Mouse (Mus musculus): ENCODE results near the gene Vwa7.
"Not testable (repeated sequence)": the region's sequence is repeated elsewhere in the genome, so short reads cannot be mapped to it uniquely, and the experiment has no call there.

The Vwa7 gene

DNA sequence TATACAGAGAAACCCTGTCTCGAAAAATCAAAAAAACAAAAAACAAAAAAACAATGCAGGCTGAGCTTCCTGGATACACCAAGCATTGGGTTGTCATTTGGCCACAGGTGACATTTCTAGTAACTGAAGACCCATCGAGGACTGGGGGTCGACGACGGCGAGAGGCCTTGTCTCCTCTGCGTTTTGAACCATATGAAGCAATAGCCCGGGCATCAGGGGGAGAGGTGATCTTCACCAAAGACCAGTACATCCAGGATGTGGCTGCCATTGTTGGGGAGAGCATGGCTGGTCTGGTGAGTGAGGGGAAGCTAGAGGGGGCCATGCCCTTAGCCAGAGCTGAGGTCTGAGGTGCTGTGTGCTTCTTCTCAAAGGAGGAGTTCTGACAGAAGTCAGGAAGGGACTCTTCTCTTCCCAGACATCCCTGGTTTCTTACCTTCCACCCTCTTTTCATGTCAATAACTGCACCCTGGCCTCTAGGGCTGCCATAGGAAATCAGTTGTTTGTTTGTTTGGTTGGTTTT lies 6.2 kb downstream of the Vwa7 start:
- no peak for DNase-seq

DNA sequence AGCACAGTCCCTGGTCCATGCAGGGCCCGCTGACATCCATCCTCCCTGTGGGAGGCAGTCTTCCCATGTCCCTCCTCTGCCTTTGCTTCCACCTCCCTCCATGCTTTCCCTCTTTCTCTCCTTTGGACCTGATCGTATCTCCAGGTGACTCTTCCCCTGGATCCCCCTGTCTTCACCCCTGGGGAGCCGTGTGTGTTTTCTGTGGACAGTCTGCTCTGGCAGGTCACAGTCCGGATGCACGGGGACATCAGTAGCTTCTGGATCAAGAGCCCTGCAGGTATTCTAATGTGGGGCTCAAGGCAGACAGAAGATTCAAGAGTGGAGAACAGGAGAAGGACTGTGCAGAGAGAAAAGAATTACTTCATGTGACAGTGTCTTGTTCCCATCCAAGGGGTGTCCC lies 6.8 kb downstream of the Vwa7 start:
- DNase-seq = no peak

- DNase-seq = no peak
Measured at GRCm38 (mm10) chr17:35023756-35024155, 7.4 kb downstream of the Vwa7 start.

DNA sequence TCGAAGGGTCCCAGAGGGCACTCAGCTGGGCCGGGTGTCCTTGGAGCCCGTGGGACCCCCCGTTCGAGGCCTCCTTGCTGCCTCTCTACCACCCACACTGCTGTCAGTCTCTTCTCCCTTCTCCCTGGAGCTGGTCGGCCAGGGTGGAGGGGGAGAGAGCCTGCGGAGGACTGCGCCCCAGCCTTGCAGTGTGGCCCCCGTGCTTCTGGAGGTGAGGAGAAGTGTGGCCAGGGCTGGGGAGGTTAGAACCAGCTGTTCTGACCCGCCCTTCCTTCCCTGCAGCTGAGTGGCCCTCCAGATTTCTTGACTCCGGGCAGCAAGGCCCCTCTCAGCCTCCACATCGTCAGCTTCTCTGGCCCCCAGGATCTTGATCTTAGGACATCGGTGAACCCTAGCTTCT lies 7.9 kb downstream of the Vwa7 start:
- DNase-seq = no peak

- no peak for DNase-seq
Measured at GRCm38 (mm10) chr17:35024691-35025488, 8.5 kb downstream of the Vwa7 start.

GRCm38 (mm10) chr17:35026206-35026605 lies 9.8 kb downstream of the Vwa7 start:
- DNase-seq = no peak

- peak; percentile 59 for DNase-seq
Measured at GRCm38 (mm10) chr17:35027277-35028068, 11.1 kb downstream of the Vwa7 start, which contains the start of gene Sapcd1. Gene Sapcd1, minus strand, starts transcription at chr17:35028016.

- DNase-seq = no peak
Measured at GRCm38 (mm10) chr17:35028315-35028714, 11.9 kb downstream of the Vwa7 start.

DNA sequence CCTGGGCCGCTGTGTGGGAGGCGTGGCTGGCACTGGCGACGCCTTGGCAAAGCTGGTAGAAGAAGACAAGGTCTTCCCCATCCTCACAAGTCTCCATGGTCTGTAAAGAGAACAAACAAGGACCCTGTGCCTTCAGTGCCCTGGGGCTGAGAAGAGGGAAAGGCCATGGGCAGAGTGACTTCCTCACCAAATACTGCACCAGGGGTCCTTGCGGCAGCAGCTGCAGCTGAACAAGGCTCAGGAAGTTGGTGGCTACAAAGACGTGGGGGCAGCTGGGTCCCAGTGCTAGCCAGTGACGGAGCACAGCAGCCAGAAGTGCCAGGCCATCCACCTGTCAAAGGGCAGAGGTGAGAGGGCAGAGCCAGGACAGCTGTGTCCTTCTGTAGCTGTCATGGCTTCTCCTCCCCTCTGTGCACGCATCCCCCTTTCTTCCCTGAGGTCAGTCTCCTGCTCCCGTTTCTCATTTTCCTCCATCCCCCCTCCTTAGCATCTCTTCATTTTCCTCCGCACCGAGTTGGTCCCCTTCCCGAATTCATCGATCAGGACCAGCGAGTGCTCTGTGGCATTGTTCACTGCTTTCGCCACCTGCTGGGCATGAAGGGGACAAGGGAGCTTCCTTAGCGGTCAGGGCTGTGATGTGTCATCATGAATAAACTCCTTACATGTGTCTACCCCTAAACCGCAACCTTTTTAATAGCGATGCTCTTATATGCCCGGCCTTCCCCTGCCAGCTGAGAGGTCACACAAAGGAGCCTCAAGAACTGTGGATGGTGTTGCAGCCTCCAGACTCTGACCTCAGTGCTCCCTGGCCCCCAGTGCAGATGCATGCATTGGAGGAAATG lies 13.5 kb downstream of the Vwa7 start:
- peak; percentile 61 for DNase-seq

DNA sequence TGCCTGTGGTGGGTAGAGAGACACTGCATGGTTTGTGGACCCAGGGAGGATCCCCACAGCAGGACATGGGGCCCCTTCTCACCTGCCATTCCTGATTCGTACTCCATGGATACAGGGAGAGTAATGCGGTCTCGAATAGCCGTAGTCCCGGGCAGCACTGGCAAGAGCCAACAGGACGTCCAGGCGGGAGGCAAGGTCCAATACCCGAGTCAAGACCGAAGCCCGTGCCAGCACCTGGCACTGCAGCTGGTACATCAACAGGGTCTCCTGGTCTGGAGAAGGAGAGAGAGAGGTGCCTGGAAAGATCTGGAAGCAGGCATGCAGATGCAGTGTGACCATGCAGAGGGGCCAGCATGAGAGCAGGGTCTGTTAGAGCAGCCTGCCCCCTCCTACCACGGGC lies 14.9 kb downstream of the Vwa7 start:
- DNase-seq = no peak

GRCm38 (mm10) chr17:35031880-35032279 lies 15.5 kb downstream of the Vwa7 start:
- DNase-seq = no peak

- DNase-seq = no peak
Measured at GRCm38 (mm10) chr17:35032323-35032870, 16.0 kb downstream of the Vwa7 start.

GRCm38 (mm10) chr17:35033703-35034102 lies 17.3 kb downstream of the Vwa7 start:
- DNase-seq = not testable (repeated sequence)

GRCm38 (mm10) chr17:35034896-35035295 lies 18.5 kb downstream of the Vwa7 start:
- no peak for DNase-seq

GRCm38 (mm10) chr17:35039121-35039873 lies 22.9 kb downstream of the Vwa7 start:
- DNase-seq = no peak

GRCm38 (mm10) chr17:35043794-35044193 lies 27.4 kb downstream of the Vwa7 start:
- no peak for DNase-seq

- no peak for DNase-seq
Measured at GRCm38 (mm10) chr17:35044904-35045806, 28.8 kb downstream of the Vwa7 start.

DNA sequence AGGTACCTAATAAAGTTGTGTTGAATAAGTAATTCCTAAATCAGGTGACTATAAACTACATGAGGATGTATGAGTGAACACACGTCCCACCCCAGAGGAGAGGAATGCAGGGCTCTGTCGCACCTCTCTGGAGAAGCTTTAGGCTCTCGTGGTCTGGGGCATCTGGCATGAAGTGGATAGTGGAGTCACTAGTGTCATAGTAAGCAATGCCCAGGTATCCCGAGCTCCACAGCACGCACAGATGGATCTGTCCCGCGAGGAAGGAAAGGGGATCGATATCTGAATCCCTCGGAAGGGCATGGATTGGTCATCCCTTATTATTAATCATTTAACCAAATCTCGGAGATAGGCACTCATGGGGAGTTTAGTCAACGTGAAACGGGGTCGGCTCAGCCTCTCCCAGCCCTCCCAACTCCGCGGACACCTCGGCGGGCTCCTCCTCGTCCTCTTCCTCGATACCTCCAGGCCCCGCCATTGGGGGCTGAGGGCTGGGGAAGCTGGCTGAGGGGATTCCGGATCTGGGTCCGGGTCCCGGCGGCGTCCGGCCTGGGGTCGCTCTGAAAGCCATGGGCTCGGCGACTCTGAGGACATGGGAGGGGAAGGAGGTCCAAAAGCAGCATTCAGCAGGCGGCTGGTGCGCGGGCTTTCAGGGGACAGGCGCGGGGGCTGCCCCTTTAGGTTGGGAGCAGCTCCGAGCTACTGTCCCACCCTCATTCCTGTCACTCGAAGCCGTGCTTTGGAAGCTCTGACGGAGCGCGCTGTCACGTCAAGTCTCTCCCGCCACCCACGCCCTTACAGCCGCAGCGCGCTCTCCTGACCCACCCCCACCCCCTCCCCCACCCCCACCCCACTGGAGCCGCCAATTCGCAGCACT lies 29.7 kb downstream of the Vwa7 start:
- peak; percentile 38 for DNase-seq

DNA sequence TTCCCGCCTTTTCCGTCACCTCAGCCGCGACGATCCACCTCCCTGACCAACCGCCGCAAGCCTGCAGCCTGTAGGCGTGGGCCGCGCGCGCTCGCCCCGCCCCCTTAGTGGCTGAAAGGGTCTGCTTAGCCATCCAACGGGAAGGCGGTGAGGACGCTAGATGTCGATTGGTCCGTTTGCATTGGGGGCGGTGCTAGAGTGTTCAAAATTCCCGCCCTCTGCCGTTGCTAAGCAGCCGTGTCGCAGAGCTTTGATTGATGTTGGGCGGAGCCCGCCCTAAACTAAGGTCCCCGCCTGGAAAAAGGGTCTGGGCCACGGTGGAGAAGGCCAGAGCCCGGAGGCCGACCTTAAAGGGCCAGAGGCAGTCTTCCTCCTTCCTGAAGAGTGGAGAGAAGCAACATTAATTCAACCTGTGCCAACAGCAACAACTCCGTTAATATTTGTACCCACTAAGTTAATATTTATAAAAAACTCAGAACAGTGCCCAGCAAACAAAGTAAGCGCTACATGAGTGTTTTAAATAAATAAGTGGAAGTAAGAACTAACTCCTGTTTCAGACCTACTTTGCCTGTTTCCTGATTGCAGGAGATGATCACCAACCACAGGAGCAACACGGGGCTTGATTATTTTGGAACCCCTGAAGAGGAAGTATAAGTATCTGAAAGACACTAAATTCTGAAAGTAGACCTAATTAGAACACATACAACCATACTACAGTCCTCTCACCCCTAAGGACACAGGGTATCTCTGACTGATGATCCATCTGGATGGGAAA lies 30.5 kb downstream of the Vwa7 start, which contains the start of gene Msh5:
TSS of gene Msh5 (minus strand) at position 65 of the 775 bp plus-strand sequence.
- peak; percentile 98 for DNase-seq
